Mouse (Mus musculus) CD8-positive naive resting alpha-beta T cell, adult 2 months (primary cell): ENCODE measurements around the gene Pdia6.
A peak's percentile ranks its signal among the peaks of the same experiment; 100 is the strongest.

ENCODE experiments used
- DNase-seq, 2 experiments: peaks; one replicate each; pipeline ENCODE4 v3.0.0; 2022; ENCODE audit warnings: low read depth in 2 of 2, low spot score in 2 of 2

The Pdia6 gene

GRCm38 (mm10) chr12:17263881-17264280 is 2.5 kb upstream of the Pdia6 start:
- no peak for DNase-seq

- DNase-seq, result no peak
Observed at GRCm38 (mm10) chr12:17264826-17265225, 1.5 kb upstream of the Pdia6 start.

GRCm38 (mm10) chr12:17266673-17266990 is 287 bp downstream of the Pdia6 start:
- no peak for DNase-seq

GRCm38 (mm10) chr12:17267316-17267715 is 971 bp downstream of the Pdia6 start:
- no peak for DNase-seq

- DNase-seq, result peak in 1 of 2 experiments; percentile 35
Observed at GRCm38 (mm10) chr12:17271272-17271671, 4.9 kb downstream of the Pdia6 start.

DNA sequence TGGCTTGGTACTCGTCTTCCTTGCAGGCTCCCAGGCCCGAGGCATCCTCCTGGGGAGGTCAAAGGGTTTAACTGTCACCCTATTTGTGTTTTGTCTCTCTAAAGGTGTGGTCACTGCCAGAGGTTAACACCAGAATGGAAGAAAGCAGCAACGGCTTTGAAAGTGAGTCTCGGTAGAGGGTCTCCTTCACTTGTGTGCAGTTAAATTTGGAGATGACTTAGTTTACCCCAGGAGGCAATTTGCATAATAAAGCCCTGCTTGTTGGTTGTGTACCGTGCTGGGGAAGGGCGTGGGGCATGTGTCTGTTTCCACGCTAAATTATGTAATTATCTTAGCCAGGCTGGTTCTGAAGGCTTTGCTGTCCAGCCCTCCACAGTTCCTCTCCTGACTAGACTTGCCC is 7.5 kb downstream of the Pdia6 start:
- no peak for DNase-seq

DNA sequence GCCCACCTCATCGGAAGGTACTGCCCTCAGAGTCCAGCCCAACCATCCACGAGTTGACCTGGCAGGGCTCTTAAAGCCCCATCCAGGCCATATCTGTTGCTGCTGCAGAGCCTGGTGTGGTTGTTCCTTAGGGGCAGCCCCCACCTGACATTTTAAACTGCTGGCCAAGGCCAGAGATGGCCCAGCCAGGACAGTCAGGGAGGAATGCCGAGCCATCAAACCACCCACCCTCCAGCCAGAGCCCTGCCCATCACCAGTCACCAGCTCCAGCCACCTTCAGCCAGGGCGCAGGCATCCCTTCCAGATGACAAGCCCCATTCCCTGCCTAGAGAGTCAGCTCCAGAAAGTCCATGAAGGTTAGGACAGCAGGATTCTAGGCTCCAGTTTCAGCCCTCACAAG is 22.2 kb downstream of the Pdia6 start:
- DNase-seq, result no peak

GRCm38 (mm10) chr12:17289060-17289459 is 22.7 kb downstream of the Pdia6 start:
- DNase-seq, result no peak

- DNase-seq, result no peak
Observed at GRCm38 (mm10) chr12:17289913-17290312, 23.6 kb downstream of the Pdia6 start.

DNA sequence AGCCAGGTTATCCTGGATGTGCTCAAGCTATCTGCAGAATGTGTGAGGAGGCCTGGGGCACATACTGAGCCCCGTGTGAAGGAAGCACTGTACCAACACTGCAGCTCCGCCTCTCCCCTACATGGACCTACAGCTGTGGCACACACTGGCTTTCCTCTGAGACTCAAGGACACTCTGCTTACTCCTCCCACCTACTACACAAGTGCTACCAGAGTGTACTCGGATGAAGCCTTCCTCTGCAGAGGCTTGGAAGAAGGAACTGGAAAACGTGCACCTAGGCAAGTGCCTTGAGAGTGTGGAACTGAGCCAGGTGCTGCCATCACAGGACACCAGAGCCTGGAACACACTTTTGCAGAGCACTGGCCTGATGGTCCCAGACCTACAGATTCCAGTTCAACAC is 24.2 kb downstream of the Pdia6 start:
- DNase-seq, result no peak

DNA sequence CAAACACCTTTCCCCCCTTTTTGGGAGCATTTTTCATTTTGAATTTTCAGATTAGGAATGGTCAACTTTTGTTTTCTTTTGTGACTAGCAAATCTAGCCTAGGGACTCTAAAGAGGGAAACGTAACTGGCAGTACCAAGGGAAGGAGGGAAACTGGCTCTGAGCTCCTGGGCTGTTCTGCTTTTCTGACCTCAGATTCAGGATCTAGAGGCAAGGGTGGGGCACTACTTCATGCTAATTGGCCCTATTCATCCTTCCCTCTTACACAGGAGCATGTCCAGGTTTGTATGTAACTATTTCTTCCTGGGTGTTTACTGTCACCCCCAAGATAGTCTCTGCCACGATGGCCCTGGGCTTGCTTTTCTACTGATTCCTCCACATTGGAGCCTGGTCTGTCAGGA is 30.6 kb downstream of the Pdia6 start:
- DNase-seq, result no peak

GRCm38 (mm10) chr12:17299902-17300301 is 33.6 kb downstream of the Pdia6 start:
- DNase-seq, result no peak

- DNase-seq, result no peak
Observed at GRCm38 (mm10) chr12:17305445-17305844, 39.1 kb downstream of the Pdia6 start.

DNA sequence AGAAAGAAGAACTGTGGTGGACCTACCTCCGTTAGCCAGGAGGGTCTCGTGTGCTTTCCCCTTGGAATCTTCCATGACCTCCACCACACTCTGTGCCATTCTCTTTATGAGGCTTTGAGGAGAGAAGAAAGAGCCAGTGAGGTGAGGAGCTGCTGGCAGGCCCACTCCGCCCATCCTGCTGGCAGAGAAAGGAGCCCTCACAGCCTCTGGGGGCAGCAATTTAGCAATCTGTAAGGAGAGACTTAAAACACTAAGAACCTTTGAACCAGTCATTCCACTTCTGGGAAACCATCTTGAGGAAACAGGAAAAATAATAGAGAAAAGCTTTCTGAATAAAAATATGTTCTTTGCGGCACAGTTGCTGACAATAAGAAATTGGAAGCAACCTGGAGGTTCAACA is 41.9 kb downstream of the Pdia6 start:
- no peak for DNase-seq

- no peak for DNase-seq
Observed at GRCm38 (mm10) chr12:17310852-17311839, 44.8 kb downstream of the Pdia6 start.

DNA sequence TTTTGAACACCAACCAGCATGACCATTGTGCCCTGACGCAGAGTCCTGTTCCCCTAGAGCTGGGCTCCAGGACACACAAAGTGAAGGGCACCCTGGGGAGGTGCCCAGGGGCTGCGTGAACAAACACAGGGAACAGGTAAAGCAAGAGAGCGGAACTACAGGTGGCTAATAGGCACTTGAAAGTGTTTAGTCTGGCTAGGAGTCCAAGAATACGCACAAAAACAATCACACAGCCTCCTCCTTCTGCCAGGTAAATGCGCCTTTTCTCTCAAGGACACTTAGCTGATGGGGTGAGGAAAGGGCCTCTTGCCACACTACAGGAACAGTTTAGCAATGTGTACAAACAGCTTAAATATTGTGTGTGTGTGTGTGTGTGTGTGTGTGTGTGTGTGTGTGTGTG is 49.8 kb downstream of the Pdia6 start:
- DNase-seq, result no peak

- no peak for DNase-seq
Observed at GRCm38 (mm10) chr12:17317970-17318369, 51.6 kb downstream of the Pdia6 start.

DNA sequence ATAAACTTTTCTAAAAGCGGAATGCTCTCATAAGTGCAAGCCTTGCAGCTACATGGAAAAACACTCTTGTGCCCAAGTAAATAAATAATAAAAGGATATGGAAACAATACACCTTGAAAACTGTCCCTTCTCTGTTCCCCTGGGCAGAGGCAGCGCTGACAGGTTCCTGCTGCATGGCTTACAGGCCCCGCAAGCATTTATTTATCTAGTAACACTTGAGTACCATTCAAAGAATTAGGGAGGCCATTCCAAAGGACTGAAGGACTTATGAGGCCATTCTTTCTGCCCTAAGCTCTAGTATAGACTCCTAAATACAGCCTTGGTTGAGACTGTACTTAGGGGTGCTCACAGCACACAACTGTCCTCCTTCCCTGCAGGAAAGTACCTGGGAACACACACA is 52.1 kb downstream of the Pdia6 start:
- DNase-seq, result no peak

- no peak for DNase-seq
Observed at GRCm38 (mm10) chr12:17324549-17325470, 58.5 kb downstream of the Pdia6 start.

GRCm38 (mm10) chr12:17329259-17329658 is 62.9 kb downstream of the Pdia6 start, which contains the start of gene Atp6v1c2:
Gene Atp6v1c2, minus strand, starts transcription at chr12:17329359.
- no peak for DNase-seq

DNA sequence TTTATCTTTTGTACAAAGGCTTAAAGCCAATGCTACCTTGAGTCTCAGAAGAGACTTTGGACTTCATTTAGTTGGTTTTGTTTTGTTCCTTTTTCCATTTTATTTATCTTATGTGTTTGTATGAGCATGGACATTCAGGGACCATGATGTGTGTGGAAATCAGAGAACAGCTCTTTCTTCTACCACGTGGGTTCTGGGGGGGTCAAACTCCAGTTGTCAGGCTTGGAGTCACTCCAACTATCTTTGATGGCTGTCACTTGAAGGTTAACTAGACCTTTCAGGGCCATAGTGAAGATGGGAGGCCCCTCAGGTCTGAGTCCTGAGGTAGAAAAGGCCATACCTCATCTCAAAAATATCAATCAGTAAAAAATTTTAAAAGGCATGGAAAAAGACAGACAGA is 67.1 kb downstream of the Pdia6 start:
- DNase-seq, result no peak
